ENCODE assay signal across 8 mouse cellular contexts in the genomic region with DNA sequence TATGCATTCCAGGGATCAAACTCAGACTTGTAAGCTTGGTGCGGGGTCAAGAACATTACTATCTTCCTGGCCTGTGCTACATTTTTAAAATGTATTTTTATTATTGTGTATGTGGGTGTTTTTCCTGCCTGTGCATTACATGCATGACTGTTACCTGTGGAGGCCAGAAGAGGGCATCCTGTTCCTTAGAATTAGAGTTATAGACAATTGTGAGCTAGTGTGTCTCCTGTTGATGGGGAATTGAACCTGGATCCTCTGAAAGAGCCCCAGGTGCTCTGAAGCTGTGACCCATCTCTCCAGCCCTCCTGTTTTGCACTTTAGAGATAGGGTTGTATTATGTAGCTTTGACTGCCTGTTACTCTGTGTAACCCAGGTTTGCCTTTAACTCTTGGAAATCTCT. TPM values are rescaled to one million over a fixed set of nuclear protein-coding genes. Genes with fewer than 3 reads are reported as not detected.
DNase-seq lines count a peak whose midpoint lies in the region; ATAC-seq and TF ChIP-seq lines count a peak whose summit lies in the region.

No protein-coding gene starts in this region.

- in situ Hi-C loops in Patski (cut with MboI; ENCODE audit: low pct_unique_long_range_greater_than_20kb): no loop called here

- CTCF ChIA-PET in Patski (lab: Charles Lee): interaction anchor here (0.8 to 4.4 kb wide), 16 partner anchors 10 to 149 kb away, joined by 3 to 31 read pairs (median 6); no protein-coding TSS in a partner anchor

- H3K4me2 ChIP-seq in heart, postnatal 0 days (ENCODE audit: low read depth, low read length): no peak overlapping the region
- H3K4me2 ChIP-seq in forebrain, embryonic 15.5 days (replicated peaks): no peak overlapping the region
- H3K4me2 ChIP-seq in intestine, embryonic 16.5 days (ENCODE audit: low read depth, low read length): no peak overlapping the region

- WGBS in heart, postnatal 0 days: 90% methylated on average over 1 of the region's 1 CpGs
- 97% methylated on average over 1 of the region's 1 CpGs for WGBS in forebrain, embryonic 15.5 days
- 97% methylated on average over 1 of the region's 1 CpGs for WGBS in intestine, embryonic 16.5 days

- TF ChIP-seq CTCF in heart, postnatal 0 days (IDR thresholded peaks at IDR 0.05; ENCODE audit: low read depth): peak; percentile 65
- peak; percentile 73 for TF ChIP-seq CTCF in Patski (IDR thresholded peaks at IDR 0.05)

- intact Hi-C loops in heart, postnatal 25 days (cut with DNase I): loop anchor here (1.0 to 2.0 kb wide), 2 partner anchors 52 to 83 kb away; no protein-coding TSS in a partner anchor

- no peak overlapping the region for H3K4me3 ChIP-seq in heart, postnatal 0 days (ENCODE audit: low read depth, low read length)
- H3K4me3 ChIP-seq in forebrain, embryonic 15.5 days: no peak overlapping the region
- no peak overlapping the region for H3K4me3 ChIP-seq in intestine, embryonic 16.5 days (ENCODE audit: low read length)

- TF ChIP-seq EP300 in heart, postnatal 0 days (IDR thresholded peaks at IDR 0.05; ENCODE audit: low read depth): no peak

- peaks cover 29% of the 10 kb centered on the region for H3K36me3 ChIP-seq in heart, postnatal 0 days (replicated peaks; ENCODE audit: control insufficient read depth, insufficient read depth, low read length)
- peaks cover 7% of the 10 kb centered on the region; the same call in 1 of the 2 replicates for H3K36me3 ChIP-seq in forebrain, embryonic 15.5 days
- no peaks in the 10 kb centered on the region; the same call in 1 of the 2 replicates for H3K36me3 ChIP-seq in intestine, embryonic 16.5 days (ENCODE audit: control insufficient read depth, insufficient read depth, low read length)

- no peaks in the 10 kb centered on the region for H3K9me3 ChIP-seq in heart, postnatal 0 days (replicated peaks; ENCODE audit: control insufficient read depth, low read length)
- no peaks in the 10 kb centered on the region for H3K9me3 ChIP-seq in forebrain, embryonic 15.5 days
- H3K9me3 ChIP-seq in intestine, embryonic 16.5 days (ENCODE audit: control insufficient read depth, low read length): no peaks in the 10 kb centered on the region

- peaks cover 15% of the 10 kb centered on the region for H3K4me1 ChIP-seq in heart, postnatal 0 days (ENCODE audit: control insufficient read depth, insufficient read depth)
- peaks cover 6% of the 10 kb centered on the region for H3K4me1 ChIP-seq in forebrain, embryonic 15.5 days
- peaks cover 10% of the 10 kb centered on the region; the same call in 1 of the 2 replicates for H3K4me1 ChIP-seq in intestine, embryonic 16.5 days (ENCODE audit: control insufficient read depth, insufficient read depth, low read length)

- no peak overlapping the region for H3K27ac ChIP-seq in heart, postnatal 0 days (ENCODE audit: low read depth)
- H3K27ac ChIP-seq in forebrain, embryonic 15.5 days (replicated peaks): no peak overlapping the region
- no peak overlapping the region for H3K27ac ChIP-seq in intestine, embryonic 16.5 days (ENCODE audit: low read length)

- peak; percentile 47; the same call in 1 of the 2 replicates for ATAC-seq in heart, postnatal 0 days (ENCODE audit: insufficient read depth, low read depth)
- no peak for ATAC-seq in Patski
- 0 out of 2 replicates have a peak, but pooled peaks have one; percentile 57 for ATAC-seq in forebrain, embryonic 15.5 days (replicated peaks)
- ATAC-seq in intestine, embryonic 16.5 days: no peak

- H3K27me3 ChIP-seq in heart, postnatal 0 days (ENCODE audit: control insufficient read depth, insufficient read depth, low read length): no peaks in the 10 kb centered on the region
- H3K27me3 ChIP-seq in Patski: no peaks in the 10 kb centered on the region
- H3K27me3 ChIP-seq in forebrain, embryonic 15.5 days: no peaks in the 10 kb centered on the region
- no peaks in the 10 kb centered on the region for H3K27me3 ChIP-seq in intestine, embryonic 16.5 days (replicated peaks; ENCODE audit: control insufficient read depth, insufficient read depth, low read length)

- POLR2A ChIA-PET in Patski (lab: Charles Lee): interaction anchor here (1.0 to 1.7 kb wide), 3 partner anchors 13 to 34 kb away, joined by 4 read pairs; no protein-coding TSS in a partner anchor

- no peak overlapping the region for H3K9ac ChIP-seq in heart, postnatal 0 days (replicated peaks; ENCODE audit: low read depth, low read length)
- no peak overlapping the region for H3K9ac ChIP-seq in forebrain, embryonic 15.5 days (replicated peaks)
- no peak overlapping the region for H3K9ac ChIP-seq in intestine, embryonic 16.5 days (ENCODE audit: low read depth, low read length)

- DNase-seq in heart, postnatal 0 days (ENCODE audit: low spot score): peak; percentile 52
- no peak for DNase-seq in heart, postnatal 25 days (ENCODE audit: low spot score)
- DNase-seq in A20 (ENCODE audit: low read depth, low spot score) (peak; percentile 54), Patski (ENCODE audit: low read depth, low spot score) (no peak)
- peak; percentile 55 for DNase-seq in lung, postnatal 10 days
- peak; percentile 30 for DNase-seq in thymus, postnatal 25 days

RNA-seq across cellular contexts. Expression of a gene that starts 14.1 kb away (rescaled TPM):
- total RNA-seq in heart, postnatal 0 days (2014; rRNA removed; ENCODE audit: low replicate concordance): 119 and 129 TPM in 2 replicates
- polyA plus RNA-seq in heart, postnatal 0 days (2015; fragmentation: Nextera tagmentation; extraction: Ambion mirVana): 116 and 119 TPM in 2 replicates
- total RNA-seq in heart, postnatal 25 days (2021): 100 to 1,000 TPM; 109 to 114 TPM
- polyA plus RNA-seq in Patski (2021): 162 TPM
- 104 and 109 TPM in 2 replicates for polyA plus RNA-seq in forebrain, embryonic 15.5 days (2015; fragmentation: Nextera tagmentation; extraction: Ambion mirVana)
- 93.2 and 102 TPM in 2 replicates for polyA plus RNA-seq in intestine, embryonic 16.5 days (2015; fragmentation: Nextera tagmentation; extraction: Ambion mirVana)

RNA-seq across cellular contexts. Expression of a gene that starts 35.5 kb away (rescaled TPM):
- total RNA-seq in heart, postnatal 0 days (2014; rRNA removed; ENCODE audit: low replicate concordance): 157 and 250 TPM in 2 replicates
- 155 and 161 TPM in 2 replicates for polyA plus RNA-seq in heart, postnatal 0 days (2015; fragmentation: Nextera tagmentation; extraction: Ambion mirVana)
- total RNA-seq in heart, postnatal 25 days (2021): 100 to 1,000 TPM; 120 to 122 TPM
- 104 TPM for polyA plus RNA-seq in Patski (2021)
- polyA plus RNA-seq in forebrain, embryonic 15.5 days (2015; fragmentation: Nextera tagmentation; extraction: Ambion mirVana): 155 and 160 TPM in 2 replicates
- 161 TPM in 2 replicates for polyA plus RNA-seq in intestine, embryonic 16.5 days (2015; fragmentation: Nextera tagmentation; extraction: Ambion mirVana)

RNA-seq across cellular contexts. Expression of a gene that starts 44.6 kb away (rescaled TPM):
- 78.3 and 105 TPM in 2 replicates for total RNA-seq in heart, postnatal 0 days (2014; rRNA removed; ENCODE audit: low replicate concordance)
- 99.2 and 99.3 TPM in 2 replicates for polyA plus RNA-seq in heart, postnatal 0 days (2015; fragmentation: Nextera tagmentation; extraction: Ambion mirVana)
- 10 to 100 TPM; 65.8 to 70.5 TPM for total RNA-seq in heart, postnatal 25 days (2021)
- 723 TPM for polyA plus RNA-seq in Patski (2021)
- polyA plus RNA-seq in forebrain, embryonic 15.5 days (2015; fragmentation: Nextera tagmentation; extraction: Ambion mirVana): 462 and 488 TPM in 2 replicates
- polyA plus RNA-seq in intestine, embryonic 16.5 days (2015; fragmentation: Nextera tagmentation; extraction: Ambion mirVana): 80.2 and 81.3 TPM in 2 replicates

RNA-seq across cellular contexts. Expression of a gene that starts 57.7 kb away (rescaled TPM):
- 61.2 and 68.0 TPM in 2 replicates for total RNA-seq in heart, postnatal 0 days (2014; rRNA removed; ENCODE audit: low replicate concordance)
- 60.3 and 65.0 TPM in 2 replicates for polyA plus RNA-seq in heart, postnatal 0 days (2015; fragmentation: Nextera tagmentation; extraction: Ambion mirVana)
- total RNA-seq in heart, postnatal 25 days (2021): 10 to 100 TPM; 12.6 to 18.0 TPM
- 4.2 TPM for polyA plus RNA-seq in Patski (2021)
- polyA plus RNA-seq in forebrain, embryonic 15.5 days (2015; fragmentation: Nextera tagmentation; extraction: Ambion mirVana): 6.2 and 6.4 TPM in 2 replicates
- polyA plus RNA-seq in intestine, embryonic 16.5 days (2015; fragmentation: Nextera tagmentation; extraction: Ambion mirVana): 24.1 and 24.6 TPM in 2 replicates

Comparison
In these comparisons a context has a peak if more than half of its experiments do, and no peak if none do; other contexts are left out.
1. DNase-seq: peak in heart, postnatal 0 days (single experiment), A20 (single experiment), lung, postnatal 10 days (single experiment) and thymus, postnatal 25 days (single experiment); none in heart, postnatal 25 days (single experiment) and Patski (single experiment).
2. ATAC-seq: peak in heart, postnatal 0 days (single experiment) and forebrain, embryonic 15.5 days (single experiment); none in Patski (single experiment) and intestine, embryonic 16.5 days (single experiment).